Mouse (Mus musculus) bone marrow, adult 2 months (tissue): ENCODE data around the gene Tenm3.

ENCODE experiments used
- CTCF ChIP-seq: fragments of 200-500 bp; IDR thresholded peaks from 2 replicates; pipeline ENCODE4 v1.5.1; 2011; ENCODE audit warnings: low read length, control low read depth; ENCODE audit not compliant: control insufficient read depth, insufficient read depth
- POLR2A ChIP-seq: fragments of 200-500 bp; IDR thresholded peaks from 2 replicates; pipeline ENCODE4 v1.6.1; 2011; ENCODE audit warnings: low read depth, mild to moderate bottlenecking, control low read depth, low read length, borderline replicate concordance; ENCODE audit not compliant: control insufficient read depth

DNA sequence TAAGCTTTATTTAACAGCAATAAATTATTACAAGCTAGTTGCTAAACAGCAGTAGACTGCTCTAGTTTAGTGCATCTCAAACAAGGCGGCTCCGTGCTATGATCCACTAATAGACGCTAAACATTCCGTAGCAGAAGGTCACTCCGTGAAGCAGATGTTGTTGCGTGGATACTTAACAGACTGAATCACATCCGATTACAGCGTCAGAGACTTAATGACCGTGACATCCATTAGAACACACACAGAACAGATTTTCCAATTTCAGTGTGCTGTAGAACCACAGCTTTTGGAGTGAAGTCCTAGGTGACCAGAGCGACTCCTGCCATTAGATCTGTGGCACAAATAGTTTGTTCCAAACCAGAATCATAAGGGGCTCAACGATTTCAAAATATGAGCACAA is 426.0 kb downstream of the Tenm3 start:
- TF ChIP-seq POLR2A (no peak), CTCF (no peak)
